Mouse (Mus musculus) CH12.LX (cell line): Measurements from ENCODE around the gene Oxt. TPM values are rescaled to one million over a fixed set of nuclear protein-coding genes. Genes with fewer than 3 reads are reported as not detected.

Source experiments
- polyA plus RNA-seq: library from polyadenylated mRNA; unstranded; fragments of >175 nt; gene quantifications from 2 replicates; pipeline ENCODE4 v1.2.1, GENCODE M21; 2012; ENCODE audit warnings: low read depth; ENCODE audit not compliant: insufficient read length
- total RNA-seq, 2 experiments: library from RNA; depleted of rRNA; stranded (reverse); fragments of 300-350 nt in 1 of 2; fragments of >200 nt in 1 of 2; gene quantifications; 2 replicates each; pipeline ENCODE4 v1.2.3; 2012 to 2014

The Oxt gene
- total and polyA plus RNA-seq, 3 experiments = not detected

Other genes with a start within 250 kb of the Oxt start
- 0.08 and 0.13 TPM in 2 replicates for gene Cpxm1, start 178.6 kb upstream of the Oxt start, total RNA-seq (2012; rRNA removed)
- 0.20 and 0.35 TPM in 2 replicates for gene Cpxm1, start 178.6 kb upstream of the Oxt start, total RNA-seq (2014; rRNA removed)
- 0.27 and 0.31 TPM in 2 replicates for gene Cpxm1, start 178.6 kb upstream of the Oxt start, polyA plus RNA-seq
- gene Gm28372, start 170.9 kb upstream of the Oxt start, total RNA-seq (2012; rRNA removed) = not detected in 2 replicates
- gene Gm28372, start 170.9 kb upstream of the Oxt start, total RNA-seq (2014; rRNA removed) = not detected in 2 replicates
- gene Gm28372, start 170.9 kb upstream of the Oxt start, polyA plus RNA-seq = 0.23 TPM in 1 of 2 replicates, not detected in the other
- gene 1700020A23Rik, start 170.9 kb upstream of the Oxt start, total RNA-seq (2012; rRNA removed) = not detected in 2 replicates
- gene 1700020A23Rik, start 170.9 kb upstream of the Oxt start, total RNA-seq (2014; rRNA removed) = not detected in 2 replicates
- not detected in 2 replicates for gene 1700020A23Rik, start 170.9 kb upstream of the Oxt start, polyA plus RNA-seq
- not detected in 2 replicates for gene Tmem239, start 169.7 kb upstream of the Oxt start, total RNA-seq (2012; rRNA removed)
- gene Tmem239, start 169.7 kb upstream of the Oxt start, total RNA-seq (2014; rRNA removed) = not detected in 2 replicates
- not detected in 2 replicates for gene Tmem239, start 169.7 kb upstream of the Oxt start, polyA plus RNA-seq
- gene Vps16, start 151.8 kb upstream of the Oxt start, total RNA-seq (2012; rRNA removed) = 105 and 119 TPM in 2 replicates
- 76.7 and 98.4 TPM in 2 replicates for gene Vps16, start 151.8 kb upstream of the Oxt start, total RNA-seq (2014; rRNA removed)
- gene Vps16, start 151.8 kb upstream of the Oxt start, polyA plus RNA-seq = 113 and 141 TPM in 2 replicates
- 13.3 and 15.3 TPM in 2 replicates for gene Pced1a, start 151.5 kb upstream of the Oxt start, total RNA-seq (2012; rRNA removed)
- 9.6 and 11.6 TPM in 2 replicates for gene Pced1a, start 151.5 kb upstream of the Oxt start, total RNA-seq (2014; rRNA removed)
- 15.6 and 17.1 TPM in 2 replicates for gene Pced1a, start 151.5 kb upstream of the Oxt start, polyA plus RNA-seq
- gene Ptpra, start 125.9 kb upstream of the Oxt start, total RNA-seq (2012; rRNA removed) = 36.0 and 38.5 TPM in 2 replicates
- 38.5 and 40.4 TPM in 2 replicates for gene Ptpra, start 125.9 kb upstream of the Oxt start, total RNA-seq (2014; rRNA removed)
- 67.5 and 73.3 TPM in 2 replicates for gene Ptpra, start 125.9 kb upstream of the Oxt start, polyA plus RNA-seq
- gene Mrps26, start 12.4 kb upstream of the Oxt start, total RNA-seq (2012; rRNA removed) = 68.7 and 83.2 TPM in 2 replicates
- 71.4 and 74.7 TPM in 2 replicates for gene Mrps26, start 12.4 kb upstream of the Oxt start, total RNA-seq (2014; rRNA removed)
- 101 and 137 TPM in 2 replicates for gene Mrps26, start 12.4 kb upstream of the Oxt start, polyA plus RNA-seq
- not detected in 2 replicates for gene Avp, start 6.4 kb downstream of the Oxt start, total RNA-seq (2012; rRNA removed)
- not detected in 2 replicates for gene Avp, start 6.4 kb downstream of the Oxt start, total RNA-seq (2014; rRNA removed)
- gene Avp, start 6.4 kb downstream of the Oxt start, polyA plus RNA-seq = not detected in 2 replicates
- gene Fastkd5, start 53.9 kb downstream of the Oxt start, total RNA-seq (2012; rRNA removed) = 6.0 and 9.7 TPM in 2 replicates
- 13.4 and 14.8 TPM in 2 replicates for gene Fastkd5, start 53.9 kb downstream of the Oxt start, total RNA-seq (2014; rRNA removed)
- 7.3 and 9.1 TPM in 2 replicates for gene Fastkd5, start 53.9 kb downstream of the Oxt start, polyA plus RNA-seq
- gene Ubox5, start 53.9 kb downstream of the Oxt start, total RNA-seq (2012; rRNA removed) = 6.0 and 7.0 TPM in 2 replicates
- gene Ubox5, start 53.9 kb downstream of the Oxt start, total RNA-seq (2014; rRNA removed) = 4.6 and 5.5 TPM in 2 replicates
- gene Ubox5, start 53.9 kb downstream of the Oxt start, polyA plus RNA-seq = 10.2 and 10.6 TPM in 2 replicates
- gene Lzts3, start 66.6 kb downstream of the Oxt start, total RNA-seq (2012; rRNA removed) = 3.7 and 3.9 TPM in 2 replicates
- 1.2 and 1.5 TPM in 2 replicates for gene Lzts3, start 66.6 kb downstream of the Oxt start, total RNA-seq (2014; rRNA removed)
- gene Lzts3, start 66.6 kb downstream of the Oxt start, polyA plus RNA-seq = 3.6 and 4.2 TPM in 2 replicates
- gene Ddrgk1, start 88.5 kb downstream of the Oxt start, total RNA-seq (2012; rRNA removed) = 72.7 and 77.9 TPM in 2 replicates
- gene Ddrgk1, start 88.5 kb downstream of the Oxt start, total RNA-seq (2014; rRNA removed) = 50.4 and 51.7 TPM in 2 replicates
- 93.1 and 114 TPM in 2 replicates for gene Ddrgk1, start 88.5 kb downstream of the Oxt start, polyA plus RNA-seq
- 59.1 and 89.6 TPM in 2 replicates for gene Itpa, start 91.4 kb downstream of the Oxt start, total RNA-seq (2012; rRNA removed)
- gene Itpa, start 91.4 kb downstream of the Oxt start, total RNA-seq (2014; rRNA removed) = 121 and 123 TPM in 2 replicates
- gene Itpa, start 91.4 kb downstream of the Oxt start, polyA plus RNA-seq = 53.3 and 70.8 TPM in 2 replicates
- 0.21 and 0.42 TPM in 2 replicates for gene Slc4a11, start 121.3 kb downstream of the Oxt start, total RNA-seq (2012; rRNA removed)
- 0.27 TPM in 1 of 2 replicates, not detected in the other for gene Slc4a11, start 121.3 kb downstream of the Oxt start, total RNA-seq (2014; rRNA removed)
- 0.19 and 0.30 TPM in 2 replicates for gene Slc4a11, start 121.3 kb downstream of the Oxt start, polyA plus RNA-seq